ENCODE assay signal across 11 mouse cellular contexts in the genomic region with DNA sequence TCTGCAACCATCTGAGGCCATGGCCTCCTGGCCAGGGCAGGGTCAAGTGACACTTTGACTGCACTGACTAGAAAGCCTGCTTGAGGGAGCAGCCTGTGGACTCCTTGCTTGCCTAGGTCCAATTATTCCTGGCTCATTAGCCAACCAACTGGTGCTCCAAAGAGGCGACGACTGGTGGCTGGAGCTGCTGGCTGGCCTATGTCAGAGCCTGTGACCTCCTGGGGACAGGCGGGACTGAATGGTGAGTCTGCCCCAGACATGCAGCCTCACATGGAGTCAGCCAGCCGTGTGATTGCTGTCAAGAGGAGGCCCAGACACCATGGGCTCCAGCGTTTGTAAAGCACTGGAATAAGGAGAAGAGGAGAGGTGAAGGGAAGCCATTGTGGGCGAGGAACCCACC. TPM values are rescaled to one million over a fixed set of nuclear protein-coding genes. Genes with fewer than 3 reads are reported as not detected.
DNase-seq lines count a peak whose midpoint lies in the region; ATAC-seq lines count a peak whose summit lies in the region.
"Had no signal": no experiment of that assay in that cellular context is flagged by ENCODE, and none has a peak within 500 bp of the region (broad histone marks: within the 10 kb centered on the region; RNA-seq: fewer than 3 reads in every experiment).

No protein-coding gene starts in this region.

- H3K4me1 ChIP-seq in hindbrain, embryonic 10.5 days (replicated peaks): peaks cover 26% of the 10 kb centered on the region
- 0 out of 2 replicates have a peak, but pooled peaks cover 16% of the 10 kb centered on the region for H3K4me1 ChIP-seq in hindbrain, embryonic 13.5 days (replicated peaks)
- H3K4me1 ChIP-seq in neural tube, embryonic 11.5 days (ENCODE audit: control insufficient read depth, insufficient read depth, low read length): no peaks in the 10 kb centered on the region
- H3K4me1 ChIP-seq in neural tube, embryonic 15.5 days: peaks cover 3% of the 10 kb centered on the region
- no peaks in the 10 kb centered on the region for H3K4me1 ChIP-seq in hindbrain, embryonic 12.5 days
- no peaks in the 10 kb centered on the region for H3K4me1 ChIP-seq in intestine, embryonic 16.5 days (ENCODE audit: control insufficient read depth, insufficient read depth, low read length)
- H3K4me1 ChIP-seq: lung, embryonic 15.5 days; stomach, embryonic 15.5 days had no signal

- ATAC-seq in hindbrain, embryonic 13.5 days (ENCODE audit: low FRiP score): no peak
- ATAC-seq in neural tube, embryonic 11.5 days (ENCODE audit: insufficient read depth, low FRiP score, low TSS enrichment): peak; percentile 35; the same call in 1 of the 2 replicates
- no peak for ATAC-seq in neural tube, embryonic 15.5 days (ENCODE audit: low FRiP score)
- ATAC-seq in hindbrain, embryonic 12.5 days (ENCODE audit: low FRiP score): 0 out of 2 replicates have a peak, but pooled peaks have one; percentile 38
- ATAC-seq in intestine, embryonic 16.5 days: no peak

- peaks cover 4% of the 10 kb centered on the region; the same call in 1 of the 2 replicates for H3K36me3 ChIP-seq in hindbrain, embryonic 10.5 days
- peaks cover 49% of the 10 kb centered on the region for H3K36me3 ChIP-seq in hindbrain, embryonic 13.5 days
- H3K36me3 ChIP-seq in neural tube, embryonic 11.5 days (ENCODE audit: control insufficient read depth, insufficient read depth, low read length): no peaks in the 10 kb centered on the region
- H3K36me3 ChIP-seq in neural tube, embryonic 15.5 days: peaks cover 41% of the 10 kb centered on the region
- H3K36me3 ChIP-seq in hindbrain, embryonic 12.5 days: peaks cover 16% of the 10 kb centered on the region
- H3K36me3 ChIP-seq in intestine, embryonic 16.5 days (ENCODE audit: control insufficient read depth, insufficient read depth, low read length): no peaks in the 10 kb centered on the region
- H3K36me3 ChIP-seq: lung, embryonic 15.5 days; stomach, embryonic 15.5 days had no signal

- no peak overlapping the region for H3K4me2 ChIP-seq in hindbrain, embryonic 13.5 days
- H3K4me2 ChIP-seq in neural tube, embryonic 11.5 days (ENCODE audit: low read depth): no peak overlapping the region
- H3K4me2 ChIP-seq in neural tube, embryonic 15.5 days: no peak overlapping the region
- H3K4me2 ChIP-seq in hindbrain, embryonic 12.5 days (replicated peaks): no peak overlapping the region
- no peak overlapping the region for H3K4me2 ChIP-seq in intestine, embryonic 16.5 days (ENCODE audit: low read depth, low read length)
- H3K4me2 ChIP-seq: liver, embryonic 11.5 days; lung, embryonic 15.5 days; stomach, embryonic 15.5 days had no signal

- H3K9me3 ChIP-seq in hindbrain, embryonic 10.5 days: no peaks in the 10 kb centered on the region
- H3K9me3 ChIP-seq in hindbrain, embryonic 13.5 days: no peaks in the 10 kb centered on the region
- H3K9me3 ChIP-seq in neural tube, embryonic 11.5 days (ENCODE audit: control insufficient read depth, low read length): no peaks in the 10 kb centered on the region
- no peaks in the 10 kb centered on the region for H3K9me3 ChIP-seq in neural tube, embryonic 15.5 days (replicated peaks)
- H3K9me3 ChIP-seq in hindbrain, embryonic 12.5 days (replicated peaks): no peaks in the 10 kb centered on the region
- H3K9me3 ChIP-seq in intestine, embryonic 16.5 days (ENCODE audit: control insufficient read depth, low read length): no peaks in the 10 kb centered on the region
- H3K9me3 ChIP-seq: lung, embryonic 15.5 days; stomach, embryonic 15.5 days had no signal

- H3K9ac ChIP-seq in hindbrain, embryonic 13.5 days: no peak overlapping the region
- H3K9ac ChIP-seq in neural tube, embryonic 11.5 days (ENCODE audit: low read length): no peak overlapping the region
- H3K9ac ChIP-seq in neural tube, embryonic 15.5 days (replicated peaks): no peak overlapping the region
- H3K9ac ChIP-seq in hindbrain, embryonic 12.5 days: no peak overlapping the region
- H3K9ac ChIP-seq in intestine, embryonic 16.5 days (ENCODE audit: low read depth, low read length): no peak overlapping the region
- H3K9ac ChIP-seq: lung, embryonic 15.5 days; stomach, embryonic 15.5 days had no signal

- H3K27me3 ChIP-seq in hindbrain, embryonic 10.5 days (ENCODE audit: insufficient read depth, poor library complexity, severe bottlenecking): no peaks in the 10 kb centered on the region
- no peaks in the 10 kb centered on the region for H3K27me3 ChIP-seq in hindbrain, embryonic 13.5 days
- no peaks in the 10 kb centered on the region for H3K27me3 ChIP-seq in neural tube, embryonic 11.5 days (ENCODE audit: control insufficient read depth, insufficient read depth, low read length)
- no peaks in the 10 kb centered on the region for H3K27me3 ChIP-seq in neural tube, embryonic 15.5 days (replicated peaks)
- H3K27me3 ChIP-seq in hindbrain, embryonic 12.5 days: no peaks in the 10 kb centered on the region
- H3K27me3 ChIP-seq in intestine, embryonic 16.5 days (replicated peaks; ENCODE audit: control insufficient read depth, insufficient read depth, low read length): no peaks in the 10 kb centered on the region
- H3K27me3 ChIP-seq: lung, embryonic 15.5 days; stomach, embryonic 15.5 days had no signal

- peak; percentile 57 for DNase-seq in hindbrain, embryonic 10.5 days (ENCODE audit: low spot score)
- no peak for DNase-seq in neural tube, embryonic 11.5 days (ENCODE audit: low spot score)
- DNase-seq in thymus, postnatal 4 days: no peak
- DNase-seq: thymus, postnatal 14 days had no signal

- WGBS in hindbrain, embryonic 10.5 days: 28% methylated on average over 6 of the region's 6 CpGs
- 18% methylated on average over 6 of the region's 6 CpGs for WGBS in hindbrain, embryonic 13.5 days
- WGBS in neural tube, embryonic 11.5 days: 39% methylated on average over 6 of the region's 6 CpGs
- 30% methylated on average over 6 of the region's 6 CpGs for WGBS in neural tube, embryonic 15.5 days
- 27% methylated on average over 6 of the region's 6 CpGs for whole genome bisulfite sequencing in hindbrain, embryonic 12.5 days
- WGBS in intestine, embryonic 16.5 days: 65% methylated on average over 6 of the region's 6 CpGs

- peak overlapping the region; percentile 37; the same call in 1 of the 2 replicates for H3K27ac ChIP-seq in hindbrain, embryonic 10.5 days
- no peak overlapping the region for H3K27ac ChIP-seq in hindbrain, embryonic 13.5 days
- no peak overlapping the region for H3K27ac ChIP-seq in neural tube, embryonic 11.5 days (ENCODE audit: low read depth, low read length)
- no peak overlapping the region for H3K27ac ChIP-seq in neural tube, embryonic 15.5 days (replicated peaks)
- no peak overlapping the region for H3K27ac ChIP-seq in hindbrain, embryonic 12.5 days
- H3K27ac ChIP-seq in intestine, embryonic 16.5 days (ENCODE audit: low read length): no peak overlapping the region
- H3K27ac ChIP-seq: lung, embryonic 15.5 days; stomach, embryonic 15.5 days had no signal

- no peak overlapping the region for H3K4me3 ChIP-seq in hindbrain, embryonic 10.5 days
- H3K4me3 ChIP-seq in hindbrain, embryonic 13.5 days: no peak overlapping the region
- no peak overlapping the region for H3K4me3 ChIP-seq in neural tube, embryonic 11.5 days (ENCODE audit: low read depth, low read length)
- no peak overlapping the region for H3K4me3 ChIP-seq in neural tube, embryonic 15.5 days (replicated peaks)
- no peak overlapping the region for H3K4me3 ChIP-seq in hindbrain, embryonic 12.5 days
- H3K4me3 ChIP-seq in intestine, embryonic 16.5 days (ENCODE audit: low read length): no peak overlapping the region
- H3K4me3 ChIP-seq: lung, embryonic 15.5 days; stomach, embryonic 15.5 days had no signal

RNA-seq across cellular contexts. Expression of gene Camk1g, which starts 8.9 kb away (rescaled TPM):
- polyA plus RNA-seq in hindbrain, embryonic 10.5 days (2016; fragmentation: Nextera tagmentation; extraction: Ambion mirVana): 11.8 and 15.5 TPM in 2 replicates
- 31.7 and 35.5 TPM in 2 replicates for polyA plus RNA-seq in hindbrain, embryonic 13.5 days (2015; fragmentation: Nextera tagmentation; extraction: Ambion mirVana)
- 12.4 and 13.3 TPM in 2 replicates for polyA plus RNA-seq in neural tube, embryonic 11.5 days (2014; fragmentation: Nextera tagmentation; extraction: Ambion mirVana)
- 40.8 and 49.5 TPM in 2 replicates for polyA plus RNA-seq in neural tube, embryonic 15.5 days (2015; fragmentation: Nextera tagmentation; extraction: Ambion mirVana)
- 19.7 and 20.3 TPM in 2 replicates for polyA plus RNA-seq in hindbrain, embryonic 12.5 days (2016; fragmentation: Nextera tagmentation; extraction: Ambion mirVana)
- polyA plus RNA-seq in intestine, embryonic 16.5 days (2015; fragmentation: Nextera tagmentation; extraction: Ambion mirVana): 4.7 and 5.2 TPM in 2 replicates

Comparison
In these comparisons a context has a peak if more than half of its experiments do, and no peak if none do; other contexts are left out.
1. ATAC-seq: peak in neural tube, embryonic 11.5 days (single experiment) and hindbrain, embryonic 12.5 days (single experiment); none in hindbrain, embryonic 13.5 days (single experiment), neural tube, embryonic 15.5 days (single experiment) and intestine, embryonic 16.5 days (single experiment).